Mouse (Mus musculus) liver, embryonic 11.5 days (tissue): ENCODE measurements at regions not wholly inside any gene's neighbourhood (a gene's known extent, or its start where the extent isn't known, plus 50 kb on each side); places are given as distances from the start of the nearest gene placed in this dataset.

Source experiments
- ATAC-seq: fragments of 200-750 bp; cut with Nextera tagmentation; replicated peaks from 2 replicates; pipeline ENCODE4 v1.8.0; 2017; ENCODE audit warnings: moderate number of reproducible peaks, mild to moderate bottlenecking, moderate TSS enrichment, moderate library complexity; ENCODE audit not compliant: low FRiP score
- DNase-seq: peaks from one replicate; pipeline ENCODE4 v3.0.0-alpha.2; 2017; ENCODE audit warnings: low spot score
- H3K27ac ChIP-seq: fragments of 300-500 bp; sonication (generic); 2 replicates; pipeline ENCODE4 v1.5.1; 2014; ENCODE audit warnings: mild to moderate bottlenecking, low read depth, low read length, control low read depth
- H3K27me3 ChIP-seq: fragments of 300-500 bp; sonication (generic); replicated peaks from 2 replicates; pipeline ENCODE4 v1.6.1; 2014; ENCODE audit warnings: low read length, mixed read lengths; ENCODE audit not compliant: control insufficient read depth, insufficient read depth
- H3K36me3 ChIP-seq: fragments of 300-500 bp; sonication (generic); 2 replicates; pipeline ENCODE4 v1.6.1; 2014; ENCODE audit warnings: mild to moderate bottlenecking, low read length, moderate library complexity, mixed read lengths; ENCODE audit not compliant: control insufficient read depth, insufficient read depth
- H3K4me1 ChIP-seq: fragments of 300-500 bp; sonication (generic); replicated peaks from 2 replicates; pipeline ENCODE4 v1.6.1; 2014; ENCODE audit warnings: low read length, mixed read lengths; ENCODE audit not compliant: control insufficient read depth, insufficient read depth
- H3K4me2 ChIP-seq: fragments of 300-500 bp; sonication (generic); 2 replicates; pipeline ENCODE4 v1.6.1; 2014; ENCODE audit warnings: mild to moderate bottlenecking, control low read depth, moderate library complexity
- H3K4me3 ChIP-seq: fragments of 300-500 bp; sonication (generic); 2 replicates; pipeline ENCODE4 v1.5.1; 2014; ENCODE audit warnings: low read depth, low read length, control low read depth
- H3K9ac ChIP-seq: fragments of 300-500 bp; sonication (generic); 2 replicates; pipeline ENCODE4 v1.6.1; 2014; ENCODE audit warnings: low read depth, low read length, control low read depth
- H3K9me3 ChIP-seq: fragments of 300-500 bp; sonication (generic); 2 replicates; pipeline ENCODE4 v1.6.1; 2016; ENCODE audit warnings: low read length, inconsistent platforms, mixed read lengths; ENCODE audit not compliant: control insufficient read depth
- WGBS: fragments of 180-500 bp; shearing (Covaris S2); extraction: QIAGEN DNeasy Blood & Tissue Kit; methylation state at CpG from one replicate; pipeline ENCODE4 v1.1.7; 2014; 5-methylcytosine and 5-hydroxymethylcytosine counted together

DNA sequence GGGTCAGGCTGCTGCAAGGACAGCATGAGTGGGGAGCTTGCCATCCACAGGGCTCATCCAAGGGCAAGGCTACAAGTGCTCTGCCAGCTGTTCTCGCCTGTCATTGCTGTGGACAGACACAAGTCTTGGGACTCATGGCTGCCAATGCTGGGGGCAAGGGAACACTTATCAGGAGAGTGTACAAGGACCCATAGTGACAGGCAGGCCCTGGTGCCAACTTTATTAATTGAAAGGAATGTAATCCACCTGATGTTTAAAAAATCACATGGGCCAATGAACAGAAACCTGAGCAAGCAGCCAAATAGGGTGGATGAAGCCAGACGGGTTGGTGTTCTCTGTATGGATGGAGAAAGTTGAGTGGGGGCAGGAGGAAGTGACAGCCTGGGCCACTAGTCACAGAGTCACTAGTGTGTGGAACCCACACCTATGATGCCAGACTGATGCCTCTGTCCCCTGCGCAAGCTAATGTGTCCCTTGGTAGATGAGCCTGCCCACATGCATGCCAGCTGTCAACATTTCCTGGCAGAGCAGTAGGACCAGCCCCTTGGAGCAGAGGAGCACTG is 161.6 kb upstream of the Ppp2r3a start:
- Histone ChIP-seq H3K27ac (no peak overlapping the region), H3K4me3 (no peak overlapping the region), H3K4me2 (no peak overlapping the region), H3K27me3 (no peaks in the 10 kb centered on the region), H3K4me1 (no peaks in the 10 kb centered on the region), H3K36me3 (no peaks in the 10 kb centered on the region), H3K9me3 (no peaks in the 10 kb centered on the region), H3K9ac (no peak overlapping the region)
- ATAC-seq (no peak), DNase-seq (no peak)
- WGBS: 76% methylated on average over 3 of the region's 3 CpGs

DNA sequence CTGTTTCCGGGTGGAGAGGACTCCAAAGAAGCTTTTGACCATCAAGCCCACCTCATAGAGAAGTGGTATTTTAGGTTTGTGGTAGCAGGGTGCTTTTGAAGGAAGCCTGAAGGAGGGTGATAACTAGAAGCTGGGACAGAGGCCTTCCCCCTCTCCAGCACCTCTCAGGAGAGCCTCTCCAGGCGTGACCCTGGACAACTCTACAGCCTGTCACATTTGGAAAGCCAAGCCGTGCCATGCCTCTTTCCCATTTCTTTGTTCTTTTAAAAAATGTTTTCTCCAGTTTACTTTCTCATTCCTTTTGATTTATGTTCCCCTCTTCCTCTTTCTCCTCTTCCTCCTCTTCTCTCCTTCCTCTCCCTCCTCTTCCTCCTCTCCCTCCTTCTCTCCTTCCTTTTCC is 160.4 kb upstream of the Ppp2r3a start:
- H3K27ac ChIP-seq: no peak overlapping the region
- ATAC-seq: no peak
- H3K36me3 ChIP-seq: no peaks in the 10 kb centered on the region
- H3K9ac ChIP-seq: no peak overlapping the region
- H3K27me3 ChIP-seq: no peaks in the 10 kb centered on the region
- no peak for DNase-seq
- H3K4me3 ChIP-seq: no peak overlapping the region
- no peak overlapping the region for H3K4me2 ChIP-seq
- no peaks in the 10 kb centered on the region for H3K4me1 ChIP-seq
- no peaks in the 10 kb centered on the region for H3K9me3 ChIP-seq
- WGBS: 71% methylated on average over 3 of the region's 3 CpGs

DNA sequence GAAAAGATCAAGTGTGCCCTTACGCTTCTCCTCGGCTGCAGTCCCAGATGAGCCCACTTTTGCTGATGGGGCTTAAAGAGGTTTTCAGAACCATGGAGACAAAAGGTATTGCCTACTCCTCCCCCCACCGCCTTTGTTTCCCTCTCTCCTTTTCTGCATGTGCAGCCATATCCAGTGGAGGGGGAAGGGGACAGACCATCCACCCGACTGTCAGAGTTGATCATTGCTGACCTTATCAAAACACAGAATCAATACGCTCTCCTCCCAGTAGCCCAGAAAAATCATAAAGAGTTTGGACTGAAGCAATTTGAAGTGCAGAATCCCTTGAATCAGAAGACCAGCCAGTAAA is 159.9 kb upstream of the Ppp2r3a start:
- H3K9ac ChIP-seq: no peak overlapping the region
- H3K4me2 ChIP-seq: no peak overlapping the region
- H3K9me3 ChIP-seq: no peaks in the 10 kb centered on the region
- H3K4me1 ChIP-seq: no peaks in the 10 kb centered on the region
- DNase-seq: no peak
- WGBS: 78% methylated on average over 5 of the region's 5 CpGs
- no peak overlapping the region for H3K4me3 ChIP-seq
- no peaks in the 10 kb centered on the region for H3K27me3 ChIP-seq
- H3K36me3 ChIP-seq: no peaks in the 10 kb centered on the region
- no peak for ATAC-seq
- no peak overlapping the region for H3K27ac ChIP-seq

DNA sequence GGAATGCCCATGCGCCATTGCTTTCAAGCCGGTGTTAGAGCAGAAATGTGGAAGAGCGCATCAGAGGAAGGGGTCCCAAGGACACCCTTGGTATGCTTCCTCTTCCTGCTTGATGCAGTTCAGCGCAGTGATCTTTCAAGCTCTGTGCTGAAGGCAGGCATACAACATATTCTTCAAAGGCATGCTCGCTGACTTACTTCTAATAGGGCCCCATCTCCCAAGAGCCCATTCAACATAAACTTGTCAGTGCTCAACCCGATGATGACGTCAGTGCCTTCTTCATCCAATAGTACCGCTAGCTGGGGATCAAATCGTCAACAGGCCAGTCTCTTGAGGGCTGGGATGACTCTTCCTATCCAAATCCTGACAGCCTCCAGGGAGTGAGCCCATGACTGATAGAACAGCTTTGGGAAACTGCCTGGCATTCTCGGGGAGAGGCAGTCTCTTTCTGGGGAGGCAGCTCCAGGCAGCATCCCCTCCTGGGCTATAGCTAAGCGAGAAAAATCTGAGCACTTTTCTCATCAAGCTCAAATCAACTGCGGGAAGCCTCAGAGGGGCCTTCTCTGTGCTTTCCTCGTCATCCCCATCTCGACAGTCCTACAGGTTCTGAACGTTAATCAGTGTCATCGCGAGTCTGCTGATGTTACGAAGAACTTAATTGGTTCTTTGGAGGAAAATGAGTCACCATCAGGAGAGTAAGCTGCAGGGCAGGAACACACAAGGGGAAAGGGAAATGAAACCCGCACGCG is 159.4 kb upstream of the Ppp2r3a start:
- Histone ChIP-seq H3K4me1 (no peaks in the 10 kb centered on the region), H3K9me3 (no peaks in the 10 kb centered on the region), H3K27me3 (no peaks in the 10 kb centered on the region), H3K9ac (no peak overlapping the region), H3K4me3 (no peak overlapping the region), H3K27ac (no peak overlapping the region), H3K36me3 (no peaks in the 10 kb centered on the region), H3K4me2 (no peak overlapping the region)
- DNase-seq: no peak
- no peak for ATAC-seq
- WGBS: 74% methylated on average over 21 of the region's 21 CpGs

- Histone ChIP-seq H3K27me3 (no peaks in the 10 kb centered on the region), H3K4me1 (no peaks in the 10 kb centered on the region), H3K4me3 (no peak overlapping the region), H3K9me3 (no peaks in the 10 kb centered on the region), H3K9ac (no peak overlapping the region), H3K36me3 (no peaks in the 10 kb centered on the region), H3K27ac (no peak overlapping the region), H3K4me2 (no peak overlapping the region)
- WGBS: 79% methylated on average over 3 of the region's 3 CpGs
- no peak for DNase-seq
- no peak for ATAC-seq
Observed at GRCm38 (mm10) chr9:101410348-101410747, 158.8 kb upstream of the Ppp2r3a start.

GRCm38 (mm10) chr9:101408116-101408515 is 156.5 kb upstream of the Ppp2r3a start:
- WGBS: 80% methylated on average over 1 of the region's 1 CpGs
- Histone ChIP-seq H3K27me3 (no peaks in the 10 kb centered on the region), H3K9ac (no peak overlapping the region), H3K4me2 (no peak overlapping the region), H3K27ac (no peak overlapping the region), H3K9me3 (no peaks in the 10 kb centered on the region), H3K36me3 (no peaks in the 10 kb centered on the region), H3K4me3 (no peak overlapping the region), H3K4me1 (no peaks in the 10 kb centered on the region)
- ATAC-seq: no peak
- DNase-seq: no peak

DNA sequence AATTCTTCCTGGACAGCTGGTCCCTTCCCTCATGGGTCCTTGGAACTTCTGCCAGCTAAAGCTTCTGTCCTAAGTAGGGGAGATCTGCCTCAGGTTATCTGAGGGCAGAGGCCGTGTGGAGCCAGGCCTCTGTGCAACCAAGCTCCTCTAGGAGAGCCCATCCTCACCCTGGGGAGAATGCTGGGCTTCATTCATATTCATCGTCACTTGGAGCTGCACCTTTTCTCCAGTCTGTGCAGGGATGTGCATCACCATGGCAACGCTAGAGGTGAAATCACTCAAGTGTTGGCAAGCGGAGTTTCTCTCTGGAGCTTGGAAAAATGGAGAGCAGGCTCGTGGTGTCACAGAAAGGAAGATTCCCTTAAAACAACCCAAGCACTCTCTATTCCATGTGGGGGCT is 155.5 kb upstream of the Ppp2r3a start:
- Histone ChIP-seq H3K27ac (no peak overlapping the region), H3K4me1 (no peaks in the 10 kb centered on the region), H3K4me3 (no peak overlapping the region), H3K4me2 (no peak overlapping the region), H3K9ac (no peak overlapping the region), H3K27me3 (no peaks in the 10 kb centered on the region), H3K36me3 (no peaks in the 10 kb centered on the region), H3K9me3 (no peaks in the 10 kb centered on the region)
- no peak for ATAC-seq
- no peak for DNase-seq
- WGBS: 74% methylated on average over 5 of the region's 5 CpGs

GRCm38 (mm10) chr9:101404441-101405081 is 153.0 kb upstream of the Ppp2r3a start:
- Histone ChIP-seq H3K9me3 (no peaks in the 10 kb centered on the region), H3K4me3 (no peak overlapping the region), H3K4me1 (no peaks in the 10 kb centered on the region), H3K27ac (no peak overlapping the region), H3K4me2 (no peak overlapping the region), H3K9ac (no peak overlapping the region), H3K27me3 (no peaks in the 10 kb centered on the region), H3K36me3 (no peaks in the 10 kb centered on the region)
- 61% methylated on average over 13 of the region's 13 CpGs for WGBS
- ATAC-seq: no peak
- DNase-seq: no peak

DNA sequence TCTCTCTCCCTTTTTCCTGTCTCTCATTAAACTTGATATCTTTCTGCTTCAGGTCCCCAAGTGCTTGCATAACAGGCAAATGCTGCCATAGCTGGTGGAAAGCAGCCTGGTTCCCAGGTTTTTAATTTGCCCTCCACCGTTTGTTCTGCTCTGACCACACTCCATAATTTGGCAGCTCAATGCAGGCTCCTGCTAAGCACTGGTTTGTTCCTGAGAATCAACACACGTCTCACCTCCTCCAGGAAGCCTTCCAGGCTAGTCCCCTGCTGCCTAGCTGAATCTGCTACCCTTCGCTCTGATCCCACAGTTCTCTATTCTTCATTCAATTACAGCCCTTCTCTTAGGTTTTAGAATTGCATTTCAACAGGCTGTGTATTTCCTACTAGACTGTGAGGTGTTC is 152.4 kb upstream of the Ppp2r3a start:
- Histone ChIP-seq H3K9ac (no peak overlapping the region), H3K9me3 (no peaks in the 10 kb centered on the region), H3K4me3 (no peak overlapping the region), H3K4me2 (no peak overlapping the region), H3K36me3 (no peaks in the 10 kb centered on the region), H3K27me3 (no peaks in the 10 kb centered on the region), H3K4me1 (no peaks in the 10 kb centered on the region), H3K27ac (no peak overlapping the region)
- ATAC-seq (no peak), DNase-seq (no peak)
- WGBS: 64% methylated on average over 3 of the region's 3 CpGs
